Mouse (Mus musculus) urinary bladder, postnatal 0 days (tissue): ENCODE measurements around the gene Scrg1. TPM values are rescaled to one million over a fixed set of nuclear protein-coding genes. Genes with fewer than 3 reads are reported as not detected.

Experiments used
- polyA plus RNA-seq: library from polyadenylated mRNA; unstranded; fragments of >200 nt; fragmentation: Nextera tagmentation; extraction: Ambion mirVana; gene quantifications from 2 replicates; pipeline ENCODE4 v1.2.1, GENCODE M21; 2015

The Scrg1 gene
- polyA plus RNA-seq = 0.31 and 0.40 TPM in 2 replicates

GRCm38 (mm10) chr8:57455765-57456164, at the start of gene Scrg1:
Scrg1 (plus strand) TSS chr8:57455923.

GRCm38 (mm10) chr8:57487441-57488155, 31.9 kb downstream of the Scrg1 start, which contains the start of gene Sap30:
Sap30 (minus strand) TSS chr8:57487860.

GRCm38 (mm10) chr8:57511316-57512118, 55.8 kb downstream of the Scrg1 start, which contains the start of gene Hmgb2:
Hmgb2 (plus strand) TSS chr8:57511907.

Other genes with a start within 250 kb of the Scrg1 start
- gene Hand2, start 134.9 kb upstream of the Scrg1 start, polyA plus RNA-seq = 14.9 and 17.1 TPM in 2 replicates
- gene Sap30, start 31.9 kb downstream of the Scrg1 start, polyA plus RNA-seq = 20.3 and 23.0 TPM in 2 replicates
- gene Hmgb2, start 56.0 kb downstream of the Scrg1 start, polyA plus RNA-seq = 96.0 and 153 TPM in 2 replicates
- gene Galnt7, start 197.1 kb downstream of the Scrg1 start, polyA plus RNA-seq = 7.7 and 7.9 TPM in 2 replicates